Mouse (Mus musculus) urinary bladder, postnatal 25 days (tissue): ENCODE results near the gene Ajm1.

Experiments
- DNase-seq: peaks from one replicate; pipeline ENCODE4 v3.0.0; 2022; ENCODE audit warnings: low spot score

The Ajm1 gene

DNA sequence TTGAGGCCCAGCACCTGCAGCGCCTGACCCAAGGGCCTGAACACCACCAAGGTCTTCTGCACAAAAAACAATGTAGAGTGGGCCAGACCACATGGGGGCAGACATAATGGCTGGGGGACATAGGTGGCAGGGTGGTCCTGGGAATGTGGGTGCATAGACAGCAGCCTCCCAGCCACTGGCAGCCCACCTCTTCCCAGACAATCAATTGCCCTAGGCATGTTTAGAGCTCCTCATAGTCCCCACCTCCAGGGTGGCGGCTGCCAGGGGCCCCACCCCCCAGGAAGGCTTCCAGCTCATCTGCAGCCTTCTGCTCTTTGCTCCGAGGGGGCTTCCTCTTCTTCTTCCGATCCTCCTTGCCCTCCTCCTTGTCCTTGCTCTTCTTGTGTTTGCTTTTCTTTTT lies 2.0 kb upstream of the Ajm1 start:
- DNase-seq, result no peak

DNA sequence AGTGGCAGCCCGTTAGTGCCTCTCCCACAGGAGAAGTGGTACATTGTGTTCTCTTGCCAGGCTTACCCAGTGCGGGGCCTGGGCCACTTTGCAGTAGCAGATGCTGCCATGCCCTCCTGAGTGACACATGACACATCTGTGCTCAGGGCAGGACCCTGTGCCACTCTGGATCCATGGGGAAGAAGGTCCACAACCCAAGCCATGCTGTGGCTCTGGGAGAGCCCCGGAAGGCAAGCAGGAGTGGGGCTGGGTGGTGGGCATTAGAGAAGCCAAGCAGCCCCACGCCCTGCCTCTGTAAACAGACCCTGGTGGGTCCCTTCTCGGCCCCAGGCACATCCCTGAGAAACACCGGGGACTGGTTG lies 1.5 kb upstream of the Ajm1 start:
- no peak for DNase-seq

DNA sequence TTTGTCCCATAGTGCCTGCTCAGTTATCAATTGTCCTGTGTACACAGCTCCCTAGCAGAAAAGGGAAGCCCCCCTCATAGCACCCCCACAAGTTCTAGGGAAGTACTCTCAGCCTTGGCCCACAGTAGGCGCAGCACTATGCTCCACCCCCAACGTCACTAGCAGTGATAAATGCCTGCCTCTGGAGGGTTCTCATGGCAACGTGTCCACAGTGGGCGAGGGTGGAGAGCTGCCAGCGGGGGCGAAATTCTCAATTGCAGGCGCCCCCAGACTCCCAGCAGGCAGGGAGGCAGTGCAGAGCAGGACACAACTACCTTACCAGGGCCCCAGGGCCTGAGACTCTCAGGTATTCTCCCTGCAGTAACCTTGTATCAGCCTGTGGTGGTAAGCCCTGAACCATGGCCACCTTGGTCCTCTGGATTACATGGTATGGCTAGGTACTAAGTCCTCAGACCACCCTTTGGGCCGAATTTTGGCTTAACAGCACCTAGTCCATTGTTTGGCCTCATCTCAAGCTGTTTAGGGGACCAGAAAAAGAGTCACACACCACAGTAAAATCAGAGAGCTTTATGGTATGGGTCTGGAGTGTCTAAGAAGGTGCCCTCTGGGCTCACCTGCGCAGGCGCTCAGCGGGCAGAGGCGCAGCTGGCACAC lies 1.0 kb upstream of the Ajm1 start:
- no peak for DNase-seq

DNA sequence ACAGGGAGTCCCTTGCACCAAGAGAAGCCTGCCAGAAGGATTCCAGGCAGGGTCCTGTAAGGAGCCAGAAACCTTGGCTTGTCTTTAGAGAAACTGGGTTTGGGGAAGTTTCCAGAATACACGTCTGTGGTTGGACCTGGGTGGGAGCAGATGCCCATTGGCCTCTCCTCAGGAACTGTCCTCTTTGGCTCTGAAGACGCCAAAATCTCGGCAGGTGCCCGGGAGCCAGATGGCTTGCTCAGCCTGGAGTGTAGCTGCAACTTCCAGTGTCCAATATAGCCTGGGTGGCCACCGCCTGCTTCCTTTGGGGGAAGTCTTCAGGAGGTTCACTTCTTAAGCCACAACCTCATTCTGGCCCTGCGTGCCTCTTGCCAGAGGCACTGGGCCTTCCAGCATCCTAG lies 344 bp upstream of the Ajm1 start:
- DNase-seq, result no peak

DNA sequence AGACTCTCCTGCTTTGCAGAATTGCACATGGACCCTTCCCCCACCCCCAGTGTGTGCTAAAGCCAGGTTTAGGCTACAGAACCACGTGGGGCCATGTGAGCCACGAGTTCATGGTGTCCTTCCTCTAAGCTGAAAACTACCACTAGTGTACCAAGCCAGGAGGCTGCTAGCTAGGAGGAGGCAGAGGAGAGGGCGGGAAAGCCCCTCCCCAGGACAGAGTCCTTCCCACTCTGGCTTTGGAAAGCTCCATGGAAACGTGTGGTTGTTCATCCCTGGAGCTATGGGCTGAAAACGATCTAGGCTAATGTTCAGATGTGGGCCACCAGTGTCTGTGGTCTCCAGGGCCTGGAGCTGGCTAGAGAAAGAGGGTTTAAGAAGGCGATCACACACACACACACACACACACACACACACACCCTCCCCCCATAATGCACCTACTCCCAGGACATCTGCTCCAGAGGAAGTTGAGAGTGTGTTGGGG lies 896 bp downstream of the Ajm1 start:
- DNase-seq, result no peak

DNA sequence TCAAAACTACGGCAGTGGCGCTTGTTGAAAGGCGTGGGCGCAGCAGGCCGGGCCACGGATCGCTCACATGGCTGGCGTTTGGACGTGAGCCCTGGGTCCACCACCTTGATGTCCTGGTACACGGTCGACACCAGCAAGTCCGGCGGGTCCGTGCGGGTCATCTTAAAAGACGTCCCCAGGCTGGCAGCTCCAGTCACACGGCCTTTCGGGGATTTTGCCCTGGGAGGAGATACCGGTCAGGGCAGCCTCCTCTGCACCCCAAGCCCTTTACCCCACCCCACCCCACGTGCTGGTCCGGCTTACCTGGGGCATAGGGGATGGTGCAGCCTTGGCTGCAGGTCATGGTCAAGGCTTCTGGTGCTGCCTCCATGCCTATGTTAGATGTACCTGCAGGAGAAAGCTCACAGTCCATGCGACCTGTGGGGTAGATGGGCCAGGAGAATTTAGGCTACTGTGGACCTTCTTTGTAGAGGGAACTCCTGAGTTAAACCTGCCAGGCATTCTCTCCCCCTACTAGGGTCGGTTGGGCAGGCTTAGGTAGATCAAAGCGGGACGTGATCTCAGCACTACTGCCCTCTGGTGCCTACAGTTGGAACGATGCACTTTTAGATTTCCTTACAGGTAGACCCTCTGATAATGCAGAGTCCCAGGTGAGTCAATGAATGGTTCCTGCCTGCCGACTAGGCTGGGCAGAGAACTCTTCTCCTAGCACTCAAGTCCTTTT lies 1.7 kb downstream of the Ajm1 start:
- DNase-seq, result no peak

DNA sequence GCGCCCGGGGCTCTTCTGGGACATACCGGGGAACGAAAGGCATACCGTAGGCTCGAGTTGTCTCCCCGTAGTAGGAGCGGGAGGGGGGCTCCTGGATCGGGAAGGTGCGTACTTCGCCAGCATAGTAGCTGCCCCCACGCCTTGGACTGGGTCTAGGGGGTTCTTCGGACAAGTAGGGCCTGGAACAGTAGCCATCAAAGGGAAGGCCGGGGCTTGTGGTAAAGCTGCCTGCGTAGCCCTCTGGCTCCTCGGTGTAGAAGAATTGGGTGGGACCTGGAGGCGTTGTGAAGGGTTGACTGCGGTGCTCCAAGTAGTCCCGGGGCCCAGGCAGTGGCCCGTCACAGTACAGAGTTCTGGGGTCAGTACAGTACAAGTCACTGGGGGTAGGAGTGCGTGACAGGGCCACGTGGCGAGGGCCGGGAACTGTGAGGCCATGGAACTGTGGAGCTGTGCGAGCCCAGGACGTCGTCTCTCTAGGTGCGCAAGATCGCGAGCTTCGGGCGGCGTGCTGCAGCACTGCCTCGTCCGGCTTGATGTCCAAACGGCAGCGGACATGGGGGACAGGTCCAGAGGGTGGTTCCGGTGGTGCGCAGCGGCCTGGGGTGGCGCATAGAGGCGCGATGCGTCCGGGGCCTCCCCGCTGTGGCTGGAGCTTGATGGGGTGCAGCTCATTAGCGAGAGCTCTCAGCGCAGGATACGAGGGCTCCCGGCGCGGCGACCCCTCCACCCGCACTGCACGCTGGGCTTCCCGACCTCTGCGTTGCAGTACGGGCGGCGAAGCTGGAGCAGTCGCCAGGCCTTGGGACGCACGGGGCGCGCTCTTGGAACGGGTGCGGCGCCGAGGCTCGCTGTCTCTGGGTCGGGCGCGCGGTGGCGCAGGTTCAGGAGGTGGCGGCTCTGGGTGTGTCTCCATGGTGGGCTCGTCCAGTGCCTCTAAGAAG lies 2.5 kb downstream of the Ajm1 start:
- no peak for DNase-seq

DNA sequence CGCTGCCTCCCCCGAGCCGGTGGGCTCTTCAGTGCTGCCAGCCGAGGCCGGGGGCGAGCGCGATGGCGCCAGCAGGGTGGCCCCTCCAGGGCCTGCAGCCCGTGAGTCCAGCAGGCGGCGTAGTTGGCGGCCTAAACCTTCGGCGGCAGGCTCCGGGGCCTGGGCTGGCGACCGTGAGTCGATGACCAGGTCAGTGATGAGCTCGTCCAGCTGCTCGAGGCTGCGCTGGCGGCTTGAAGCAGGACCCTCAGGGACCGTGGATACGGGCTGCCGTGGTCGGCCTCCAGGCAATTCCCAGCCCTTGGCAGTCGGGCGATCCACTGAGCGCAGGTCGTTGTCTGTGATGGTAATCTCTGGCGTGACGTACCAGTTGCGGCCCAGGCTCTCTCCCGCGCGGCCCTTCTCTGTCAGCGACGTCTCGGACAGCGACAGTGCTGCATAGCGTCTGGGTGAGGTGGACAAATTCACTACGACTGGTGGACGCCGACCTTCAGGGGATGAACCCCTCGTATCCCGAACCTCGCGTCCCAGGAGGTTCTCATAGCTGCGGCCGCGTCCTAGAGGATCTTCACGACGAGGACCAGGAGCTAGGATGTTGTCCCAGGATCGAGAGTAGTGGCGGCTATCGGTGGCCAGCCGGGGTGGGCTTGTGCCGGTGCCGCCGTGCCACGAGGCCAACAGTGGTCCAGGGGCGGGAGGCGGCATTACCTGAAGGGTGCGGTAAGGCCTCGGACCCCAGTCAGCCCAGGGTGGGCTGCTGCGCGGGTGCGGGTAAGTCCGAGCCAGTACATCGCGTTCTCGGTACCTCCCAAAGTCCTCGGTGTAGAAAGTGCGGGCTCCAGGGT lies 3.4 kb downstream of the Ajm1 start:
- DNase-seq, result no peak

DNA sequence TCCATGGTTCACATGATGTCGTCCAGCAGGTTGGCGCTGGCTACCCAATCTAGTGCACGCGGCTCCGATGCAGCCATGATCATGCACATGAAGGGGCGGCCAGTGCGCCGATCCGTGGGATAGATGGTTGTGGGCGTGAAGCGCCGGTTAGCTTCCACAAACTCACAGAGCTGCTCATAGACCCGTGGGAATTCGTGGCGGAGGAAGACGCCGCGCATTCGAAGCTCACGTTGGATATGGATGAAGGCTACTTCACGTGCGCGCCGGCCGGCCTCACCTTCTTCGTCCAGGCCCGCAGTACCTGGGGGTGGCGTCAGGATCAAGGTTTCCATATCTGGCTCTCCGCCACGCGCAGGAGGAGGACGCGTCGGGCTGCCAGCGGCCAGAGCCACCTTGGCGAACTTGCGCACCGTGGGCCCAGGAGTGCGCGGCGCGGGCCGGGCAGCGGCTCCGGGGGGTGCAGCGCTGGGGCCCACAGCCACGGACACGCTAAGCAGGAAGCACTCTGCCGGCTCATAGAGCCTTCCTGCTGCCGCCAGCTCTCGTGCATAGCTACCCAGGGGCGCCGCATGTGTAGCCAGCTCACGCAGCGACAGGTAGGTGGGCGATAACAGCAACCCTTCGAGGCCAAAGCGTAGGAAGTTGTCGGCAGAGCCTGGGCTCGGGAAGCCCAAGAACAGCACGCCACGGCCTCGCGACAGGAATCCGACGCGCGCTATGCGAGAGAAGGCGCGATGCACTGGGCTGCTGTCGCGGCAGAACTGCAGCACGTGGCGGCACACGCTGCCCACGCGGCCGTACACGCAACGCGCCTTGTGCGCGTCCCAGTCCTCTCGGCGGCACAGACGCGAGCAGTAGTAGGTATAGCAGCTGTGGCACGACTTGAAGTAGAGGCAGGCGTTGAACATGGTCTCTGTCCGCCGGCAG lies 4.3 kb downstream of the Ajm1 start:
- no peak for DNase-seq

DNA sequence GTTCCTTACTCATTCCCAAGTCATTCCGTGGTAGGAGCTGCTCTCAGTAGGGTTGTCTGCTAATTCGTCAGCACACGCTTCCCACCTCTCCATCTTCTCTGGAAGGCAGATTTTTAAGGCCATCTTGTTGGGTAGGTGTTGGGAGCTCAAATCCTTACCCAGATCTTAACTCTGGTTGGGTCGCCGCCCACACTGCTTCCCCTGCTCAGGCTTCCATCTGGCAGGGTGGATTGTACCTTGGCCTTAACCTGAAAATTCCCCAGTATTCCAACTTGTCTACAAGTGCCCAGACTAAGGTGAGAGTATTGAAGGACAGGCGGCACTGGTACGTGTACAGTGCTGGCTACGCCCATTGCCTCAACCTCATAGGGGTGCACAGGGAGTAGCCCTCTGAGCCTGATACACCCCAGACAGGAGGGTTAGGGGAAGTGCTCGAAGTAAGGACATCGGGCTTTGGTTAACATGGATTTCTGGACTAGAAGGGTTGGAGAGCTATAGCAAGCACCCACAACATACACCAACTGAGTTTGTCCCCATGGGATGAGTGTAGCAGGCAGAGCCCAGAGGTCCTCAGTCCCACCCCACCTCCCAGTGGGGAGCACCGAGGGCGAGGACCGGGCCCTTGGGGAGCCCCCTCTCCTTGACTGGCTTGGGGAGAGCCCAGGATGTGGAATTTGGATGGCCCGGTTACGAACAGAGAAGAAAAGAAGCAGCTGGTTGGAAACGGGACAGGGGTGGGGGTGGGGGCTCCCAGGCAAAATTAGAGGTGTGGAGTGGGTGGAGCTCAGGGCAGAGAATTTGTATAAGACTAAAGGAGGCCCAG lies 5.3 kb downstream of the Ajm1 start:
- no peak for DNase-seq

DNA sequence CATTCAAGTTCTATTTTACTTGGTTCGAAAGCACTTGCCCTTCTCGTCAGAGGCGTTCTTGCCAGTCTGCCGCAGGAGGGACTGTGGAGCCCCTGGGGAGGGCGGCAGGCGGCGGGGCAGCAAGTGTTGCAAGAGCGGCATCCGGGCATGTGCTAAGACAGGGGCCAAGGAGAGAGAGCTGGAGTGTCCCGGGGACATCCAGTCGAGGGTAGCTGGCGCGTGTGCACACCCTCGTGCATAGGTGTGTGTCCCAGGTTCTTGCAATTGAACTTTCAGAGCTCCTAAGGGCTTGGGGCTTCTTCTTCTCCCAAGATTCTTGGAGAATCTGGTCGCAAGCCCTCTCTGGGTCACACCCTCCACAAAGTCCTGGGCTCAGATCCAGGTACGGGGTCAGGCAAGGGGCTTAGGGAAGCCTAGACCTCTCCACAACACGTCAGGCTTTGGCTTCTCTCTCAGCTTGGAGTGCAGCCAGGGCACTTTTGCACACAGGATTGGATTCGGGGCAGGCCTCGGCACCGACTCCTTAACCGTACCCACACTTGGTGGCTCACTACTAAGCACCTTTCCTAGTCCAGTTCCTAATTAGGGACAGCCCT lies 6.0 kb downstream of the Ajm1 start:
- DNase-seq, result no peak

DNA sequence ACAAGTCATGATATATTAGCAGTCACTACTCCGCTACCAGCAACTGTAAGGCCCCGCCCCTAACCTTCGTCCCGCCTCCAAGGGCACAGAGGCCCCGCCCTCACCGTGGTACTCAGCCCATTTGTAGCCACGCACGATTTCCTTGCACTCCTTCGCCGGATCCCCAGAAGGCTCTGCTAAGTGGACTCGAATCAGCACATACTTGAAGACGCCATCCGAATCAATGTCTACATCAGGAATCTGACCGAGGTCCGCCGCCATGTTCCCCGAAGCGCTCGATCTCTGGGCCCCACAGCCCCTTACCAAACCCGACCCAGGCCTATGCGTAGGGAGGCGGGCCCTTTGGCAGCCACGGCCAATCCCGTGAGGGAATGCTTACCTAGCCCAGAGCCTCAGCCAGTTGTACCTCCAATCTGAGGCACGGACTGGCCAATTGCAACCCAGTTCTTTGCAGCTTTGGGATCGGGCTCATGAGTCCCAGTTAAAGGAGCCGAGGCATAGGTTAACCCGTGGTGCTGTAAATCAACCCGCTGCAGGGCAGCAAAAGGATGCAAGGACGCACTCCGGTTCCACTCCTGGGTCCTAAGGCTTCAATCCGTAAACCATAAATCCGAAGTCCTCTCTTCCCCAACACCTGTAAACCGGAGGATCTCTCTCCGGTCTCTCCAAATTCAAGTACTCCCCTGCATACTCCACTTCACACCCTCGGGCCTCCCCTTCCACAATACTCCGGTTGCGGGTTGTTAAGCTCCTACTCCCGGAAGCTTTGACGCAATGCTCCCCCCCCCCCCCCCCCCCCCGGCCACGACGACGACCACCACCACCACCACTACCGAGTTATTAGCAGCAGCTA lies 6.8 kb downstream of the Ajm1 start, which contains the start of the genes Mamdc4 and Phpt1:
Mamdc4 (minus strand) TSS at position 267 of the 853 bp plus-strand sequence.
Phpt1 (minus strand) TSS at position 646 of the 853 bp plus-strand sequence.
- peak; percentile 92 for DNase-seq

DNA sequence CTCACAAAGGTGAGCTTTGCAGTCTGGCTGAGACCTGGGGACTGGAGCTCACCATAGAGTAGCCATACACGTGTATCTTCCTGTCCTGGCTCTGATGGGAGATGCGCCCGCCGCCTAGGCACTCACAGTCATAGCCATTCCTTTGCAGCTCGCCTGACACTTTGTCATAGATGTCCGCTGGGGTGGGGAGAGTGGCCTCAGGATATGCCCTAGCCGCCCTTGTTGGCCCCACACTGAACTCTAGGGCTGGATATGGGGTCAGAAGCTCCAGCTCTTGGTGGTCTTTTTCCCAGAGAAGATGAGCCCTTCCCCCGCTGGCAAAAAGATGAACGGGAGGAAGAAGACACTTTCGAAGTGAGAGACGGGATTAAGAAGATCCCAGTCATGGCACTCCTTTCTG lies 7.4 kb downstream of the Ajm1 start:
- DNase-seq, result no peak

DNA sequence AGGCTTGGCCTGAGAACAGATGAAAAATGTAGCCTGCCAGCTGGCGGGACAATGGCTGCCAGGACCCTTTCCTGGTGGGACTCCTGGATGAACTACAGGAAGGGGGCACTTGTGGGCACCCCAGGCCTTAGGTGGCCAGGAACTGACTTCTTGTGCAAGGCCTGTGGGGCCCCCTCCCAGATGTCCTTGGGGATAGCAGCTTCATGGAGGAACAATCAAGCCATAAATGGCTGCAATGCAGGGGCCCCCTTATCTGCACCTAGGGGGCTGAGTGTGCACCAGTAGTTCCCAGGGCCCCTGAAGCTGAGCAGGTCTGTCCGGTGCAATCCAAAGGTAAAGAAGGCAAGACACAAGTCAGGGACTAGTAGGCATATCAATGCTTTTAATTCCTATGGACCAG lies 8.5 kb downstream of the Ajm1 start:
- DNase-seq, result no peak

DNA sequence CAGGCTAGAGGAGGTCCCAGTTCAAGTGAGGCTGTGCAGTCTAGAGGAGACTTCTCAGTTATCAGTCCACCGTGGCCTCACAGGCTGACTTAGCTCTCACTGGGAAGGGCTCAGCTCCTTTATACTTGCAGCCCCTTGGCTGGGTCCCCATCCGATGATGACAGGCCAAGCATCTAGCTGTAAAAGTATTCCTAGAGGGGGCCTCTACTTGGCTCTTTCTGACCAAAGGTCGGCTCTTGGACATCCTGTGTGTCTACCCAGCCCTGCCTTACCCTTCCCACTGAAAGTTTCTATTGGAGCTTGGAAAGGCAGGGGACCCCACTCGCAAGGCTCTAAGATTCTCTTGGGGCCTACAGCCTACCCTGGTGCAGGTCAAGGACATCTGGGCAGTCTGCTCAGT lies 10.3 kb downstream of the Ajm1 start:
- no peak for DNase-seq

DNA sequence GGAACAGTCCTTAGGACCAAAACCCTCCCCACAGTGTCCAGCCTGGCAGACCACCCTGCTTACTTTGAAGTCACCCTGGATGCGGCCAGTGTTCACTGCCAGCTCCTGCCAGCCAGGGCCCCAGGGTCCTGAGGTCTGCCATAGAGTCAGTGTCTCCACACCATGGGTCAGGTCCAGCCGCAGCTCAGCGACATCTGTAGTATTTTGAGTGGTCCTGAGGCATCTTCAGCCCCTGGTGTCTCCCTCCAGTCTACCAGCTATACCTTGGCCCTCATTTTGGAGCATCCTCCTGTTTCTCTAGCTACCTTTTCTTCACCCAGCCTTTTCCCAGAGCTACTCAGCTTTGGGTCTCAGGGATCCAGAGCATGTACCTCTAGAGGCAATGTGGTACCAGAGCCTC lies 12.2 kb downstream of the Ajm1 start:
- no peak for DNase-seq

DNA sequence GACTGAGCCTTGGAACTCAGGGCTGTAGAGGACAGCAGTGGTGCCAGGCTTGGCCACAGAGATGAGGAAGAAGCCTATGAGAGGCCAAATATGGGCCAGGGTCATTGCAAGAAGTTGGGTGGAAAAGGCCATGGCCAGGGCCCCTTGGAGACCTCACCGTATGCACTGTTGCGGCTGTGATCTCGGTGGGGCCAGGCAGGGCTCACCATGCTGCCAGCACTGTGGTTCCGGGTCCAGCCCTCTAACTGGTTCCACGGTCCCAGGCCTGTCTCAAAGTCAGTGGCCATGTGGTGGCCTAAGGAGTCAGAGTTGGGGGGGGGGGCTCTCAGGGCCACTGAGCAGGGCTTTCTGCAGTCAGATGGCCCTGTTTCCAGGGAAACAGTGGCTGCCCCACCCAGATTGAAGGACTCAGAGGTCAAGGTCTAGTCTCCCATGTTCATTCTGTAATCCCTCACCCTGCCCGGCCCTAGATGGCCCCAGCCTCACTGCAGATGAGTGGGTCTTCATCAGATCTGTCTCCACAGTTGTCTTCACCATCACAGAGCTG lies 13.0 kb downstream of the Ajm1 start:
- no peak for DNase-seq

DNA sequence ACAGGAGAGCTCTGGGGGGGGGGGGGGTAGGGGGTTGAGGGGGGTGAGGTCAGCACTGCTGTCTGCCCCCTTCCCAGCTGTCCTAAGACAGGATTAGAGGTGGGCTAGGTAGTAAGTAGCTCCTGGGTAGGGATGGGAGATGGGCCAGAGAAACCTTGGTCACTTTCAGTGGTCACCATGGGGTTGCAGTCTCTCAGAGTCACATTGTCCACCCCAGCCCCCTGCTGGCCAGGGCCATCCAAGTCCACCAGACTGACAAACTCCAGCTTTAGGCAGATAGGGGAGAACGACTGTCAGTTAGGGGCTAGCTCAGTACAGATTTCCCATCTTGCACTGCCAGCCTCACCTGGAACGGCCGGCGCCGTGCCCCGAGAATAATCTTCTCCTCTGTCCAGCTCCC lies 15.0 kb downstream of the Ajm1 start:
- DNase-seq, result no peak
